Mouse (Mus musculus): ENCODE measurements around the gene Rbm43. TPM values are rescaled to one million over a fixed set of nuclear protein-coding genes. Genes with fewer than 3 reads are reported as not detected.

The Rbm43 gene
- polyA plus RNA-seq, 1 experiment: 3.2 TPM

DNA sequence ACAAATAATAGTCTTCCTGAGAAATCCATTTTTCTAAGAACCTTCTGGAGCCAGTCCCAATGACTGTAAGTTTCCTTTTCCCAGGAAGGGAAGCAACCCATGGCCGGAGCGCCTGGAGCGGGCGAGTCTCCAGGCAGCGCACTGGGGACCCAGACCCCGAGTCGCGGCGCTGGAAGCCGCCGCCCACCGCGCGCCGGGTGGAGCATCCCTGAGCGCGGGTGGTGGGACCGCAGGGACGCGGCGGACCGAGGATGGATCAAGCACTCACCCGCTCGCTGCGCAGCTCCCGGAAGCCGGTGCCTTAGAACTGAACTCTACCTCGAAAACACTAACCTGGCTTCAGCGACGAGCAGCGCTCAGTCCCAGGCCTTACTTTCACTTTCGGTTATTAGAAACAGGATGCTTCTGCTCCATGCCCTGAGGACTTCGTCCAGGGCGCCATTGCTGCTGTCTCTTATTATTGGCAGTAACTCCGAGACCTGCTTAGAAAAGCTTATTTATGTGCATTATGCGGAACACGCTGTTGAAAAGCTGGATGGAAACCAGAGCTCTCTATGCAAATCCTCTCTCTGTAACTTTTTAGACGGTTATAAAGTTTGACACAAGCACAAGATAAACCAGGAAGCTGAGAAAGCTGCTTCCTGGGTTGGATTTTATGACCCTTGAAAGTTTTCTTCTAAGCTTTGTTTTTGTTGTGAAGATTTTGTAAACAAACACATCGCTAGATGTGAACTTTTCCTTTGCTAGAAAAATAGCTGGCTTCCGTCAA, 37.9 kb upstream of the Rbm43 start:
- Histone ChIP-seq H3ac (ENCODE audit: control insufficient read depth, insufficient read length) (no peak overlapping the region), H3K4me2 (ENCODE audit: low read depth) (peak overlapping the region; percentile 84), H3K4me3 (peak overlapping the region; percentile 26), H3K27me3 (ENCODE audit: control insufficient read depth, insufficient read depth, insufficient read length) (no peaks in the 10 kb centered on the region), H3K36me3 (ENCODE audit: control insufficient read depth, insufficient read depth) (no peaks in the 10 kb centered on the region), H3K79me2 (ENCODE audit: control insufficient read depth, insufficient read depth) (no peaks in the 10 kb centered on the region)
- TF ChIP-seq USF1 (IDR thresholded peaks at IDR 0.05; ENCODE audit: low read depth): no peak
- TF ChIP-seq TCF12 (IDR thresholded peaks at IDR 0.05; ENCODE audit: insufficient read depth, poor library complexity, severe bottlenecking): no peak
- TF ChIP-seq CEBPB (IDR thresholded peaks at IDR 0.05; ENCODE audit: insufficient read depth, poor library complexity, severe bottlenecking): no peak
- TF ChIP-seq MYOG (IDR thresholded peaks at IDR 0.05; ENCODE audit: control insufficient read depth in 1 of 3, insufficient read depth in 1 of 3, insufficient read length in 2 of 3, low read depth in 2 of 3): no peak
- no peak for TF ChIP-seq SRF (IDR thresholded peaks at IDR 0.05; ENCODE audit: control insufficient read depth, insufficient read length, low read depth)
- no peak for TF ChIP-seq POLR2AphosphoS2 (IDR thresholded peaks at IDR 0.05; ENCODE audit: insufficient read length, low read depth)

DNA sequence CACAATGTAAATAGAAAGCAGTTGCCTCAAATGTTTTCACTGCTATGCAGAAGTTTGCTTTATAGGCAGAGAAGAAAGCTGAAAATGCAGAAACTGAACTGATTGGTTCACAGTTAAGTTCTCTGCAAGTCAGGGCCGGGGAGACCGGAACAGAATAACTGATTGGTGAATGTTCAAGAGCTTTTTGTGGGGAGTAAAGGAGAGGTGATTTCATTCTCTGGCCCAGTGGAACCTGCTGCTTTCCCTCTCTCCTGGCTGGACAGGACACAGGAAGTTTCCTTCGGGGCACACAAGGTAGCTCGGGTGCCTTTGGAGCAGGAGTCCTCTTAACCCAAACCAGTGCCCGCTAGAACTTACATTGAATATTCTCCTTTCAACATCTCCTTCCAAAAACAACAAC, 37.2 kb upstream of the Rbm43 start:
- H3K4me2 ChIP-seq (ENCODE audit: low read depth): peak overlapping the region; percentile 66
- no peaks in the 10 kb centered on the region for H3K79me2 ChIP-seq (ENCODE audit: control insufficient read depth, insufficient read depth)
- no peaks in the 10 kb centered on the region for H3K27me3 ChIP-seq (ENCODE audit: control insufficient read depth, insufficient read depth, insufficient read length)
- H3K36me3 ChIP-seq (ENCODE audit: control insufficient read depth, insufficient read depth): no peaks in the 10 kb centered on the region
- TF ChIP-seq E2F4 (IDR thresholded peaks at IDR 0.05; ENCODE audit: insufficient read depth) (no peak), USF1 (IDR thresholded peaks at IDR 0.05; ENCODE audit: low read depth) (no peak), SRF (IDR thresholded peaks at IDR 0.05; ENCODE audit: control insufficient read depth, insufficient read length, low read depth) (no peak), POLR2AphosphoS2 (IDR thresholded peaks at IDR 0.05; ENCODE audit: insufficient read length, low read depth) (no peak), CEBPB (IDR thresholded peaks at IDR 0.05; ENCODE audit: insufficient read depth, poor library complexity, severe bottlenecking) (no peak), MYOD1 (IDR thresholded peaks at IDR 0.05; ENCODE audit: control insufficient read depth in 1 of 3, insufficient read length in 2 of 3, low read depth in 2 of 3) (no peak), POLR2A (IDR thresholded peaks at IDR 0.05; ENCODE audit: insufficient read length, low read depth) (no peak), REST (IDR thresholded peaks at IDR 0.05; ENCODE audit: insufficient read depth, insufficient read length) (no peak)
- no peak overlapping the region for H3ac ChIP-seq (ENCODE audit: control insufficient read depth, insufficient read length)
- peak overlapping the region; percentile 26 for H3K4me3 ChIP-seq

DNA sequence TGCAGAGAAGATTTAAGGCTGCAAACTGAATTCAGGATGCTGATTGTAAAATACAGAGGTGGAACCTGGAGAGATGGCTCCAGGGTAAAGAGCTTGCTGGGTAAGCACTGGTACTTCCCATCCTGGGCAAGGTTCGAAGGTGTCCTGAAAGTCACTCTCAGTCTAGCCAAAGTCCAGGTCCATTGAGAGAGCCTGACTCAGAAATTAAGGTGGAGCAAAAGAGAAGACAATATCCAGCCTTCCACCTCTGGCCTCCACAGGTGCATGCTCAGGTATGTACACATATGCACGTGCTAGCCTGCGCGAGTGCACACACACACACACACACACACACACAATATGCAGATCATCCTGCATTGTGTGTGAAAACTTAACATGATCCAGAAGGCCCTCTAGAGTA, 35.9 kb upstream of the Rbm43 start:
- Histone ChIP-seq H3ac (ENCODE audit: control insufficient read depth, insufficient read length) (no peak overlapping the region), H3K79me2 (ENCODE audit: control insufficient read depth, insufficient read depth) (no peaks in the 10 kb centered on the region), H3K4me3 (no peak overlapping the region), H3K4me2 (ENCODE audit: low read depth) (no peak overlapping the region), H3K27me3 (ENCODE audit: control insufficient read depth, insufficient read depth, insufficient read length) (no peaks in the 10 kb centered on the region), H3K36me3 (ENCODE audit: control insufficient read depth, insufficient read depth) (no peaks in the 10 kb centered on the region)
- TF ChIP-seq MYOD1 (IDR thresholded peaks at IDR 0.05; ENCODE audit: control insufficient read depth in 1 of 3, insufficient read length in 2 of 3, low read depth in 2 of 3) (no peak), TCF3 (IDR thresholded peaks at IDR 0.05; ENCODE audit: insufficient read length, low read depth) (no peak), POLR2A (IDR thresholded peaks at IDR 0.05; ENCODE audit: insufficient read length, low read depth) (no peak), E2F4 (IDR thresholded peaks at IDR 0.05; ENCODE audit: insufficient read depth) (no peak), USF1 (IDR thresholded peaks at IDR 0.05; ENCODE audit: low read depth) (no peak), TCF12 (IDR thresholded peaks at IDR 0.05; ENCODE audit: insufficient read depth, poor library complexity, severe bottlenecking) (no peak)

DNA sequence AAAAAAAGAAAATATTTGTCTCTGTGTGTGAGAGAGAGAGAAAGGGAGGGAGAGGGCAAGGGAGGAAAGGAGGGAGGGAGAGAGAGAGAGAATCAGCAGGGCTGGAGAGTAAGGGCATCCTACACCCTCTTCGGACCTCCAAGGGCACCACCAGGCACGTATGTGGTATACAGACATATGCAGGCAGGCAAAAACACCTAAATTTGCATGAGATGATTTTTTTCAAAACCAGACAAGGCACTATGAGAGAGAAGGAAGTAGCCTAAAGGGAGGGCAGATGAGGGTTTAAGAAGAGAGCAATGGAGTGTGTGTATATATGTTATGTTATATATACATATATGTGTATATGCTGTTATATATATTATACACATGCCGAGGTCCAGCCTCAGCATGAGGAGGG, 32.3 kb upstream of the Rbm43 start:
- Histone ChIP-seq H3K27me3 (ENCODE audit: control insufficient read depth, insufficient read depth, insufficient read length) (no peaks in the 10 kb centered on the region), H3K36me3 (ENCODE audit: control insufficient read depth, insufficient read depth) (no peaks in the 10 kb centered on the region), H3ac (ENCODE audit: control insufficient read depth, insufficient read length) (no peak overlapping the region), H3K4me3 (no peak overlapping the region), H3K79me2 (ENCODE audit: control insufficient read depth, insufficient read depth) (no peaks in the 10 kb centered on the region), H3K4me2 (ENCODE audit: low read depth) (peak overlapping the region; percentile 32)
- TF ChIP-seq REST (IDR thresholded peaks at IDR 0.05; ENCODE audit: insufficient read depth, insufficient read length) (no peak), TCF3 (IDR thresholded peaks at IDR 0.05; ENCODE audit: insufficient read length, low read depth) (no peak), USF1 (IDR thresholded peaks at IDR 0.05; ENCODE audit: low read depth) (no peak), MAX (IDR thresholded peaks at IDR 0.05; ENCODE audit: low read depth) (no peak), MYOD1 (IDR thresholded peaks at IDR 0.05; ENCODE audit: control insufficient read depth in 1 of 3, insufficient read length in 2 of 3, low read depth in 2 of 3) (no peak), CEBPB (IDR thresholded peaks at IDR 0.05; ENCODE audit: insufficient read depth, poor library complexity, severe bottlenecking) (no peak), POLR2AphosphoS2 (IDR thresholded peaks at IDR 0.05; ENCODE audit: insufficient read length, low read depth) (no peak), TCF12 (IDR thresholded peaks at IDR 0.05; ENCODE audit: insufficient read depth, poor library complexity, severe bottlenecking) (no peak), E2F4 (IDR thresholded peaks at IDR 0.05; ENCODE audit: insufficient read depth) (no peak), MYOG (IDR thresholded peaks at IDR 0.05; ENCODE audit: control insufficient read depth in 1 of 3, insufficient read depth in 1 of 3, insufficient read length in 2 of 3, low read depth in 2 of 3) (no peak), POLR2A (IDR thresholded peaks at IDR 0.05; ENCODE audit: insufficient read length, low read depth) (no peak), SRF (IDR thresholded peaks at IDR 0.05; ENCODE audit: control insufficient read depth, insufficient read length, low read depth) (no peak)

DNA sequence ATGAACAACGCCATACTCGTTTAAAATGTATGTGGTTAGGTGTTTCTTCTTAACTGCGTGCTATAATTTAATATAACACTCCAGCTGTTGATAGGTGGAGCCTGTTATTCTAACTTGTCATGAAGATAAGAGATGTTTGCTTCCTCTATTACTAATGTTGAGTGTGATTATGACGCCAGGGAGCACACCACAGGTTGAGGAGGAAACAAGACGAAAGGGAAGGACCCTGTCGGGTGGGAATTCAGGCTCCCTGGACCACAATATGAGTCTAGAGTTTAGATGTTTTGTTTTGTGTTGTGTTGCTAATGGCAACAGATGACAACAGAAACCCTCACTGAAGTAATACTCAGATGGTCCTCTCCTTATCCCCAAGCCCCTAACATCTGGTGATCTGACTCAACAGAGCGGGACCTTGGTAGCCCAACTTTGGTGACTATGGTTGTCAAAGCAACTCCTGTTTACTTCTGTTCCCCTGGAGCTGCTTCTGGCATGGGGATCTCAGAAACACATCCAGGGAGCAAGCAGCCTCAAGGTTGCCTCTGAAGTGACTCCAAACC, 18.8 kb upstream of the Rbm43 start:
- no peak for TF ChIP-seq REST (IDR thresholded peaks at IDR 0.05; ENCODE audit: insufficient read depth, insufficient read length)
- no peak for TF ChIP-seq CEBPB (IDR thresholded peaks at IDR 0.05; ENCODE audit: insufficient read depth, poor library complexity, severe bottlenecking)
- TF ChIP-seq TCF3 (IDR thresholded peaks at IDR 0.05; ENCODE audit: insufficient read length, low read depth): no peak
- TF ChIP-seq POLR2A (IDR thresholded peaks at IDR 0.05; ENCODE audit: insufficient read length, low read depth): no peak
- no peak for TF ChIP-seq MYOD1 (IDR thresholded peaks at IDR 0.05; ENCODE audit: control insufficient read depth in 1 of 3, insufficient read length in 2 of 3, low read depth in 2 of 3)
- TF ChIP-seq TCF12 (IDR thresholded peaks at IDR 0.05; ENCODE audit: insufficient read depth, poor library complexity, severe bottlenecking): no peak
- no peak for TF ChIP-seq POLR2AphosphoS2 (IDR thresholded peaks at IDR 0.05; ENCODE audit: insufficient read length, low read depth)
- no peak for TF ChIP-seq MYOG (IDR thresholded peaks at IDR 0.05; ENCODE audit: control insufficient read depth in 1 of 3, insufficient read depth in 1 of 3, insufficient read length in 2 of 3, low read depth in 2 of 3)
- TF ChIP-seq MAX (IDR thresholded peaks at IDR 0.05; ENCODE audit: low read depth): no peak
- no peak for TF ChIP-seq USF1 (IDR thresholded peaks at IDR 0.05; ENCODE audit: low read depth)
- no peak for TF ChIP-seq E2F4 (IDR thresholded peaks at IDR 0.05; ENCODE audit: insufficient read depth)
- TF ChIP-seq SRF (IDR thresholded peaks at IDR 0.05; ENCODE audit: control insufficient read depth, insufficient read length, low read depth): no peak
- no peaks in the 10 kb centered on the region for H3K79me2 ChIP-seq (ENCODE audit: control insufficient read depth, insufficient read depth)
- H3K4me3 ChIP-seq: no peak overlapping the region
- no peak overlapping the region for H3K4me2 ChIP-seq (ENCODE audit: low read depth)
- no peaks in the 10 kb centered on the region for H3K27me3 ChIP-seq (ENCODE audit: control insufficient read depth, insufficient read depth, insufficient read length)
- H3ac ChIP-seq (ENCODE audit: control insufficient read depth, insufficient read length): no peak overlapping the region
- H3K36me3 ChIP-seq (ENCODE audit: control insufficient read depth, insufficient read depth): no peaks in the 10 kb centered on the region
